ENCODE assay signal across 9 mouse cellular contexts in the genomic region with DNA sequence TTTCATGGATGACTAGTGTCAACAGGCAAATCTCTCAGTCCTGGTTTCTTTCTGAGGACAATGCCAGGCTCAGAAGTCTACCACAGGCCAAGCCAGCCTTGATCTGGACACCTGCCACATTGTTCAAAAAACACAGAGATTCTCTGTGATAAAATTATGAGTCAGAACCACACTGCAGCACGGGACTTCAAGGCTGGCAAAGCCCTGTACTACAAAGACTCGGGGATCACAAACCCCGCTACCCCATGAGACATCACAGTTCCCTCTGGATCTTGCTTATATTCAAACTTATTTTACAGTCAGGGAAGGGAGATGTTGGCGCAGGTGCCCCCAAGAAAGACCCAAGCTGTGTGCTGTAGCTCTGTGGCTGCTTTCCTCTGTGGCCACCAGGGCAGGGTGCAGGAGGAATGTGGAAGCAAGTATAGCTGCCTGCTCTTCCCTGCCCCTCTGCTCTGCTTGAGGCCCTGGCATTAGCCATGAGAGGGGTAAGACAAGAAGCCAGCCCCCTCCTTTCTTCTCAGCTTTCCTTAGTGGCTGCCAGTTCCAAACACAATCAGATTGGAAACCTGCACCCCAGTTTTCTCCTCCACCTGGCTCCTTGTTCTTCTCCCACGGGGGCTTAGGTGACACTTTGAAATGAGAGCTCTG. TPM values are rescaled to one million over a fixed set of nuclear protein-coding genes. Genes with fewer than 3 reads are reported as not detected.
DNase-seq lines count a peak whose midpoint lies in the region.
"Had no signal": no experiment of that assay in that cellular context is flagged by ENCODE, and none has a peak within 500 bp of the region (broad histone marks: within the 10 kb centered on the region; RNA-seq: fewer than 3 reads in every experiment).

No protein-coding gene starts in this region.

- DNase-seq in ovary, adult 18-20 months (ENCODE audit: low spot score), result peak; percentile 45
- DNase-seq in ovary, postnatal 14 days (ENCODE audit: low spot score), result no peak
- peak; percentile 68 for DNase-seq in NIH3T3 (ENCODE audit: low read depth)
- DNase-seq in brain, adult 2 months (ENCODE audit: low read depth, low spot score), result peak; percentile 95
- peak; percentile 57 for DNase-seq in layer of hippocampus, adult 9-10 months (ENCODE audit: low spot score)
- no peak for DNase-seq in heart, postnatal 25 days (ENCODE audit: low spot score)
- no peak for DNase-seq in embryo, embryonic 11 days
- DNase-seq: kidney, postnatal 14 days; lung, postnatal 36 days had no signal

- intact Hi-C loops in heart, postnatal 25 days (cut with DNase I), result no loop called here

RNA-seq across cellular contexts. Expression of a gene that starts 45.9 kb away (rescaled TPM):
- 10 to 100 TPM; 21.4 to 22.2 TPM for total RNA-seq in heart, postnatal 25 days (2021)

RNA-seq across cellular contexts. Expression of a gene that starts 45.9 kb away (rescaled TPM):
- total RNA-seq in heart, postnatal 25 days (2021), result 10 to 100 TPM; 14.5 to 15.1 TPM

RNA-seq across cellular contexts. Expression of a gene that starts 53.8 kb away (rescaled TPM):
- 100 to 1,000 TPM; 279 to 317 TPM for total RNA-seq in heart, postnatal 25 days (2021)

Comparison
In these comparisons a context has a peak if more than half of its experiments do, and no peak if none do; other contexts are left out.
1. DNase-seq: peak in ovary, adult 18-20 months (single experiment), NIH3T3 (single experiment), brain, adult 2 months (single experiment) and layer of hippocampus, adult 9-10 months (single experiment); none in ovary, postnatal 14 days (single experiment), heart, postnatal 25 days (single experiment) and embryo, embryonic 11 days (single experiment).